Mouse (Mus musculus) heart, embryonic 11.5 days (tissue): ENCODE data around the gene Tbc1d10b. TPM values are rescaled to one million over a fixed set of nuclear protein-coding genes. Genes with fewer than 3 reads are reported as not detected.
"Not testable (repeated sequence)": the region's sequence is repeated elsewhere in the genome, so short reads cannot be mapped to it uniquely, and the experiment has no call there.

Experiments used
- ATAC-seq: fragments of 200-750 bp; cut with Nextera tagmentation; replicated peaks from 2 replicates; pipeline ENCODE4 v1.8.0; 2017; ENCODE audit warnings: moderate library complexity; ENCODE audit not compliant: insufficient number of reproducible peaks, low FRiP score, low TSS enrichment
- H3K27ac ChIP-seq: fragments of 300-500 bp; sonication (generic); 2 replicates; pipeline ENCODE4 v1.5.1; 2014; ENCODE audit warnings: mild to moderate bottlenecking, low read depth, low read length
- H3K27me3 ChIP-seq: fragments of 300-500 bp; sonication (generic); 2 replicates; pipeline ENCODE4 v1.6.1; 2014; ENCODE audit warnings: mild to moderate bottlenecking, low read length, mixed read lengths; ENCODE audit not compliant: control insufficient read depth, insufficient read depth
- H3K36me3 ChIP-seq: fragments of 300-500 bp; sonication (generic); 2 replicates; pipeline ENCODE4 v1.6.1; 2014; ENCODE audit warnings: mild to moderate bottlenecking, low read length, moderate library complexity, mixed read lengths; ENCODE audit not compliant: control insufficient read depth, insufficient read depth
- H3K4me1 ChIP-seq: fragments of 300-500 bp; sonication (generic); 2 replicates; pipeline ENCODE4 v1.6.1; 2014; ENCODE audit warnings: low read length; ENCODE audit not compliant: control insufficient read depth, insufficient read depth
- H3K4me2 ChIP-seq: fragments of 300-500 bp; sonication (generic); 2 replicates; pipeline ENCODE4 v1.6.1; 2014; ENCODE audit warnings: mild to moderate bottlenecking, moderate library complexity
- H3K4me3 ChIP-seq: fragments of 300-500 bp; sonication (generic); 2 replicates; pipeline ENCODE4 v1.5.1; 2014; ENCODE audit warnings: low read depth, low read length
- H3K9ac ChIP-seq: fragments of 300-500 bp; sonication (generic); 2 replicates; pipeline ENCODE4 v1.6.1; 2014; ENCODE audit warnings: mild to moderate bottlenecking, low read depth, low read length, moderate library complexity
- H3K9me3 ChIP-seq: fragments of 300-500 bp; sonication (generic); replicated peaks from 2 replicates; pipeline ENCODE4 v1.6.1; 2016; ENCODE audit warnings: low read length; ENCODE audit not compliant: control insufficient read depth
- WGBS: fragments of 180-500 bp; shearing (Covaris S2); extraction: QIAGEN DNeasy Blood & Tissue Kit; methylation state at CpG from one replicate; pipeline ENCODE4 v1.1.7; 2014; ENCODE audit not compliant: insufficient replicate concordance; 5-methylcytosine and 5-hydroxymethylcytosine counted together
- polyA plus RNA-seq: library from polyadenylated mRNA; unstranded; fragments of >200 nt; fragmentation: Nextera tagmentation; extraction: Ambion mirVana; gene quantifications from 2 replicates; pipeline ENCODE4 v1.2.1, GENCODE M21; 2014

Gene Tbc1d10b
- polyA plus RNA-seq, 1 experiment from 2014 or later: 17.5 TPM

DNA sequence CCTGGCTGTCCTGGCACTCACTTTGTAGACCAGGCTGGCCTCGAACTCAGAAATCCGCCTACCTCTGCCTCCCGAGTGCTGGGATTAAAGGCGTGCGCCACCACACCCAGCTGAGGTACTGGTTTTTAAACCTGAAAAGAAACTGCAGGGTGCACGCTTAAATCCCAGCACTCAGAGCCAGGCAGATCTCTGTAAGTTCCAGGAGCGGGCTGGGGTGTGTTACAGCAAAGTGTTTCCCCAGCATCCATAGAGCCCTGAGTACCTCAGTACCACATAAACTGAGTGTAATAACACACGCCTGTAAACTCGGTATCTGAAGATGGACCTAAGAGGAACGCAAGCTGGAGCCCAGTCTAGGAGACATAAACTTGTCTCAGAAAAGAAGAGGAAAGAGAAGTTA lies 20.9 kb downstream of the Tbc1d10b start:
- Histone ChIP-seq H3K36me3 (peaks cover 6% of the 10 kb centered on the region), H3K4me1 (no peaks in the 10 kb centered on the region), H3K4me2 (no peak overlapping the region), H3K4me3 (no peak overlapping the region), H3K9me3 (no peaks in the 10 kb centered on the region), H3K27ac (no peak overlapping the region), H3K27me3 (no peaks in the 10 kb centered on the region), H3K9ac (no peak overlapping the region)
- ATAC-seq: no peak
- 69% methylated on average over 10 of the region's 10 CpGs for WGBS

DNA sequence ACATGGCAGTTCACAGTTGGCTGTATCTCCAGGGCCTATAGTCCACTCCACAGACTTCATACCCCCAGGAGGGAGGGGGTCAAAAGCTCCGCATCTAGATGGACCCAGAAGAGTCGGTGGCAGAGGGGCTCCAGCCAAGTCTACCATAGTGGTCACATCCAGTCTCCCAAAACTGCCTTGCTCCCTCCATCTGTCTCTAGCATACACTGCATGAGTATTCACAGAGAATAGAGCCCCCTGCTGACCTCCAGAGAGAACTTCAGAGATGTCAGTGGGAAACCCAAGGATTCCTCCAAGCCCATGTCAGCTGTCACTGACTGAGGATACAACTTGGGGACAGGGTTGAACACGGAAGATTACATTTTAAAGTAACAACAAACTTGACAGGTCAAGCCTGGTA lies 22.7 kb downstream of the Tbc1d10b start:
- H3K4me3 ChIP-seq: no peak overlapping the region
- H3K27ac ChIP-seq: no peak overlapping the region
- WGBS: 47% methylated on average over 3 of the region's 3 CpGs
- ATAC-seq: no peak
- no peaks in the 10 kb centered on the region for H3K27me3 ChIP-seq
- H3K9me3 ChIP-seq: no peaks in the 10 kb centered on the region
- no peak overlapping the region for H3K9ac ChIP-seq
- H3K36me3 ChIP-seq: no peaks in the 10 kb centered on the region
- no peak overlapping the region for H3K4me2 ChIP-seq
- no peaks in the 10 kb centered on the region for H3K4me1 ChIP-seq

DNA sequence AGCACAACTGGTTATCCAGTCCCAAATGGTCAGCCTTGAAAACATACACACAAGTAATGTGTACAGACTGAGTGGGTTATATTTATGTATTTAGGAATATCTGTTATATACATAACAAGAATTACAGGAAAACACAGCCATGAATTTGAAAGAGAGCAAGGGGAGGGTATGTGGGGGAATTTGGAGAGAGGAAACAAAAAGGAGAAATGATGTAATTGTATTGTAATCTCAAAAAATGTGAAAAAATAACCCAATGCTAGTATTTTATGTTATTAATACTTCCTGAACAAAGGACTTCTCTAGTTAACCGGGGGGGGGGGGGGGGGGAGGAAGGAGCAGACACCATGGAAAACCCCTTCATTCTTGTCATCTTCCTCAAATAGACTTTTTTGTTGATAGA lies 23.5 kb downstream of the Tbc1d10b start:
- no peak for ATAC-seq
- Histone ChIP-seq H3K27ac (no peak overlapping the region), H3K4me1 (no peaks in the 10 kb centered on the region), H3K9me3 (no peaks in the 10 kb centered on the region), H3K27me3 (no peaks in the 10 kb centered on the region), H3K4me2 (no peak overlapping the region), H3K9ac (no peak overlapping the region), H3K4me3 (no peak overlapping the region), H3K36me3 (no peaks in the 10 kb centered on the region)
- 14% methylated on average over 1 of the region's 1 CpGs for WGBS

DNA sequence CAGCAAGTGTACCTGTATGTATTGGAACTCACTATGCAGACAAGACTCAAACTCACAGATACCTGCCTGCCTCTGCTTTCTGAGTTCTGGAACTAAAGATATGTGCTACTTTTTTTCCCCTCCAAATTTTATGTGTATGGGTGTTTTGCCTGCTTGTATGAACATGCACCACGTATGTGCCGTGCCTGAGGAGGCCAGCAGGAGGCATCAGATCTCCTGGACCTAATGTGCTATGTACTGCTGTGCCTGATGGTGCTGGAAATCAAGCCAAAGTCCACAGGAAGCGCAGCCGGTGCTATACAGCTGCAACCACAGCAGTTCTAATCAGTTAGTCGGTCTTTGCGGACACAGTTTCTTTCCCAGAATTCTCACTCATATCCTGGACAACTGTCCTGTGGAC lies 24.4 kb downstream of the Tbc1d10b start:
- WGBS: 70% methylated on average over 6 of the region's 6 CpGs
- Histone ChIP-seq H3K27me3 (no peaks in the 10 kb centered on the region), H3K4me3 (no peak overlapping the region), H3K4me2 (no peak overlapping the region), H3K9me3 (no peaks in the 10 kb centered on the region), H3K27ac (no peak overlapping the region), H3K4me1 (no peaks in the 10 kb centered on the region), H3K9ac (no peak overlapping the region), H3K36me3 (no peaks in the 10 kb centered on the region)
- no peak for ATAC-seq

DNA sequence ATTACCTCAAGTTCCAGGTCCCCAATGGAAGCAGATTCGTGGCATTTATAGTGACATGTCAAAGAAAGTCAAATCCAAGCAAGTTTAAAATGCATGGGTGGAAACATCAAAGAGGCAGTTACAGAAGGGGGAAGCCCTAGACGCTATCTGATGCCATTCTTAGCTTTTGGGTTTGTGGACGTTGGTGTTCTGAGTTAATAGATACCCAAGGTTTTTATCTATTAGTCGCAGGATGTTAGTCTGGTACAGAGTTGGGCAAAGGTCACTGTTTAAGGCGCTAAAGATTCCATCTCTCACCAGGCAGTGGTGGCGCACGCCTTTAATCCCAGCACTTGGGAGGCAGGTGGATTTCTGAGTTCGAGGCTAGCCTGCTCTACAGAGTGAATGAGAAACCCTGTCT lies 24.9 kb downstream of the Tbc1d10b start:
- H3K27ac ChIP-seq: no peak overlapping the region
- no peak for ATAC-seq
- no peak overlapping the region for H3K9ac ChIP-seq
- H3K4me2 ChIP-seq: no peak overlapping the region
- no peak overlapping the region for H3K4me3 ChIP-seq
- H3K9me3 ChIP-seq: no peaks in the 10 kb centered on the region
- no peaks in the 10 kb centered on the region for H3K4me1 ChIP-seq
- H3K27me3 ChIP-seq: no peaks in the 10 kb centered on the region
- H3K36me3 ChIP-seq: no peaks in the 10 kb centered on the region
- 70% methylated on average over 8 of the region's 8 CpGs for WGBS

DNA sequence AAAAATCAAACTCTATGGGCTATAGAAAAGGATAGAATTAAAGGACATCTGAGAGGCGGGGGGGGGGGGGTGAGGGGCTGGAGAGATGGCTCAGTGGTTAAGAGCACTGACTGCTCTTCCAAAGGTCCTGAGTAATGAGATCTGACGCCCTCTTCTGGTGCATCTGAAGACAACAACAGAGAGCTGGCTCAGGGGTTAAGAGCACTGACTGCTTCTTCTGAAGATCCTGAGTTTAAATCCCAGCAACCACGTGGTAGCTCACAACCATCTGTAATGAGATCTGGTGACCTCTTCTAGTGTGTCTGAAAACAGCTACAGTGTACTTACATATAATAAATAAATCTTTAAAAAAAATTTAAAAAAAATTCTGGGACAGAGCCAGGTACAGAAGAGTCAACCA lies 26.5 kb downstream of the Tbc1d10b start:
- not testable (repeated sequence) for H3K4me2 ChIP-seq, H3K27me3 ChIP-seq, H3K9ac ChIP-seq, H3K4me1 ChIP-seq, H3K27ac ChIP-seq, H3K9me3 ChIP-seq, H3K36me3 ChIP-seq, H3K4me3 ChIP-seq, ATAC-seq
- 24% methylated on average over 3 of the region's 3 CpGs for WGBS

DNA sequence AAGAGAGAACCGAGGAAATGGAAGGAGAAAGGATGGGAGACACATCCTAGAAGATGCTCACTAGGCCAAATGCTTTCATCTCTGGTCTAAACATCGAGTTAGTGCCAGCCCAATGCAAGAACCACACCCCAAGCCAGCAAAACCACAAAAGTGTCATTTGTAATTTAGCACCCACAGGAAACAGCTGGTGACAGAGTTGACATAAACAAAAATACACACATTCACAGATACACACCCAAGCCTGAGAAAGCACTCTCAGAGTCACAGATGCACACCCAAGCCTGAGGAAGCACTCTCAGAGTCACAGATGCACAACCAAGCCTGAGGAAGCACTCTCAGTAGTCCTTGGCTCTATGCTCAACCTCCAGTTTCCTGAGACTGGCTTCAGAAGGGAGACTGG lies 27.5 kb downstream of the Tbc1d10b start:
- Histone ChIP-seq H3K27ac (no peak overlapping the region), H3K4me2 (no peak overlapping the region), H3K9ac (no peak overlapping the region), H3K9me3 (no peaks in the 10 kb centered on the region), H3K4me1 (no peaks in the 10 kb centered on the region), H3K4me3 (no peak overlapping the region), H3K27me3 (no peaks in the 10 kb centered on the region), H3K36me3 (no peaks in the 10 kb centered on the region)
- no peak for ATAC-seq
- 64% methylated on average over 2 of the region's 2 CpGs for WGBS

DNA sequence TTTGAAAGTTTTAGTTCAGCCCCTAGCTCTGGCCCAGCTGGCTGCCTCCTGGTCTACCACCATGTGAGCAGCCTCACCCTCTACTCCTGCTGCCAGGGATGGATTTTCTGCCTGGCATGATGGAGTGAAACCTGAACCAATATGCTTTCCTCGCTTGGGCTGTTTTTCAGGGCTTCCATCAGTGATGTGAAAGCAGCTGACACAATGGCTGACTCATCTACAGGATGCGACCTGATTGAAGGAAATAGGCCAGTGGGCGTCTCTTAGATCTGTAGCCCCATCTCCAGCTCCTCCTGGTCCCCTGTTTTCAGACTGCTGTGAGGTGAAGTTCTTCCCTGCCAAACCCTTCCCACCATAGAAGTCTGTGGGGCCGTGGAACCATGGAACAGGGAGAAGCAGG lies 31.3 kb downstream of the Tbc1d10b start:
- no peak for ATAC-seq
- H3K9ac ChIP-seq: no peak overlapping the region

DNA sequence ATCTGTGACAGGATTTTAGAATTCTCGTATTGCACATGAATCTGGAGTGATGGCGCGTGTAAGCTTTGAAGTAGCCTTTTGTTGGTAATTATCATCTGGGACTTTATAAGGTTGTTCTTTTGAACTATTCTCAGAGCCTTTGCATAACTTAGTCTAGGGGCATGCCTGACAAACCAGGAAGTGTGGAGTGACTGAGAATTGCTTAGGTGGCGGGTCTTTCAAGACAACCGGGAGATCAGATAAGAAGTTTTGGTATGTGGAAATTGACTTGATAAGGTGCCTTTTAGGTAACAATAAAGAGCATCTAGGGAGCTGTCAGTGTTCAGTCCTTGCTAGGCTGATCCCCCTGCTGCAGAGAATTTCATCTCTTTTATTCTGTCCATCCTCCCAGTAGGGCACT lies 41.8 kb downstream of the Tbc1d10b start:
- no peak overlapping the region for H3K4me2 ChIP-seq
- no peaks in the 10 kb centered on the region for H3K9me3 ChIP-seq
- H3K36me3 ChIP-seq: no peaks in the 10 kb centered on the region
- H3K4me3 ChIP-seq: no peak overlapping the region
- ATAC-seq: no peak
- no peaks in the 10 kb centered on the region for H3K4me1 ChIP-seq
- H3K27me3 ChIP-seq: no peaks in the 10 kb centered on the region
- 75% methylated on average over 5 of the region's 5 CpGs for WGBS
- no peak overlapping the region for H3K27ac ChIP-seq
- no peak overlapping the region for H3K9ac ChIP-seq

More for the DNA sequence above, 31.3 kb downstream of the Tbc1d10b start:
- Histone ChIP-seq H3K4me1 (no peaks in the 10 kb centered on the region), H3K36me3 (no peaks in the 10 kb centered on the region), H3K4me2 (no peak overlapping the region), H3K9me3 (no peaks in the 10 kb centered on the region), H3K27me3 (no peaks in the 10 kb centered on the region), H3K4me3 (no peak overlapping the region), H3K27ac (no peak overlapping the region)
- WGBS: 63% methylated on average over 4 of the region's 4 CpGs
